Mouse (Mus musculus): ENCODE data around the gene 1810010H24Rik. TPM values are rescaled to one million over a fixed set of nuclear protein-coding genes. Genes with fewer than 3 reads are reported as not detected.
"Not testable (repeated sequence)": the region's sequence is repeated elsewhere in the genome, so short reads cannot be mapped to it uniquely, and the experiment has no call there.

1810010H24Rik gene
- polyA plus RNA-seq, 1 experiment = 0.47 TPM

- Histone ChIP-seq H3K79me2 (ENCODE audit: control insufficient read depth, insufficient read depth) (no peaks in the 10 kb centered on the region), H3K27me3 (ENCODE audit: control insufficient read depth, insufficient read depth, insufficient read length) (no peaks in the 10 kb centered on the region), H3K79me3 (ENCODE audit: low read depth) (peaks cover 2% of the 10 kb centered on the region), H3ac (ENCODE audit: control insufficient read depth, insufficient read length, low read depth) (no peak overlapping the region), H3K4me3 (ENCODE audit: insufficient read depth, poor library complexity, severe bottlenecking) (no peak overlapping the region), H3K36me3 (ENCODE audit: control insufficient read depth, insufficient read depth) (no peaks in the 10 kb centered on the region)
- no peak for TF ChIP-seq CEBPB (IDR thresholded peaks at IDR 0.05; ENCODE audit: low read depth)
- no peak for TF ChIP-seq MYOG (IDR thresholded peaks at IDR 0.05; ENCODE audit: control insufficient read depth, extremely low read depth, insufficient read length)
- TF ChIP-seq MYOD1 (IDR thresholded peaks at IDR 0.05; ENCODE audit: control insufficient read depth, insufficient read length, low read depth) = no peak
- TF ChIP-seq USF1 (IDR thresholded peaks at IDR 0.05; ENCODE audit: low read depth) = no peak
- no peak for TF ChIP-seq FOSL1 (IDR thresholded peaks at IDR 0.05; ENCODE audit: insufficient read depth, low read length, poor library complexity, severe bottlenecking)
- TF ChIP-seq MAX (IDR thresholded peaks at IDR 0.05) = no peak
- TF ChIP-seq CTCF (IDR thresholded peaks at IDR 0.05; ENCODE audit: control insufficient read depth, insufficient read depth, insufficient read length) = no peak
These were observed 8.6 kb upstream of the 1810010H24Rik start for GRCm38 (mm10) chr11:107016893-107017292.

GRCm38 (mm10) chr11:107017339-107017886, 8.1 kb upstream of the 1810010H24Rik start:
- Histone ChIP-seq H3K27me3 (ENCODE audit: control insufficient read depth, insufficient read depth, insufficient read length) (no peaks in the 10 kb centered on the region), H3K79me2 (ENCODE audit: control insufficient read depth, insufficient read depth) (no peaks in the 10 kb centered on the region), H3K79me3 (ENCODE audit: low read depth) (peaks cover 2% of the 10 kb centered on the region), H3K4me3 (ENCODE audit: insufficient read depth, poor library complexity, severe bottlenecking) (no peak overlapping the region), H3K36me3 (ENCODE audit: control insufficient read depth, insufficient read depth) (no peaks in the 10 kb centered on the region), H3ac (ENCODE audit: control insufficient read depth, insufficient read length, low read depth) (no peak overlapping the region)
- no peak for TF ChIP-seq FOSL1 (IDR thresholded peaks at IDR 0.05; ENCODE audit: insufficient read depth, low read length, poor library complexity, severe bottlenecking)
- TF ChIP-seq CEBPB (IDR thresholded peaks at IDR 0.05; ENCODE audit: low read depth) = no peak
- TF ChIP-seq USF1 (IDR thresholded peaks at IDR 0.05; ENCODE audit: low read depth) = no peak
- no peak for TF ChIP-seq MYOG (IDR thresholded peaks at IDR 0.05; ENCODE audit: control insufficient read depth, extremely low read depth, insufficient read length)
- no peak for TF ChIP-seq MYOD1 (IDR thresholded peaks at IDR 0.05; ENCODE audit: control insufficient read depth, insufficient read length, low read depth)
- TF ChIP-seq MAX (IDR thresholded peaks at IDR 0.05) = no peak

GRCm38 (mm10) chr11:107018606-107019005, 6.9 kb upstream of the 1810010H24Rik start:
- no peak overlapping the region for H3K4me3 ChIP-seq (ENCODE audit: insufficient read depth, poor library complexity, severe bottlenecking)
- no peaks in the 10 kb centered on the region for H3K79me2 ChIP-seq (ENCODE audit: control insufficient read depth, insufficient read depth)
- H3K79me3 ChIP-seq (ENCODE audit: low read depth) = peaks cover 1% of the 10 kb centered on the region
- H3K36me3 ChIP-seq (ENCODE audit: control insufficient read depth, insufficient read depth) = no peaks in the 10 kb centered on the region
- no peaks in the 10 kb centered on the region for H3K27me3 ChIP-seq (ENCODE audit: control insufficient read depth, insufficient read depth, insufficient read length)
- TF ChIP-seq CEBPB (IDR thresholded peaks at IDR 0.05; ENCODE audit: low read depth) (no peak), CTCF (IDR thresholded peaks at IDR 0.05; ENCODE audit: control insufficient read depth, insufficient read depth, insufficient read length) (peak; percentile 63), MYOG (IDR thresholded peaks at IDR 0.05; ENCODE audit: control insufficient read depth, extremely low read depth, insufficient read length) (no peak), MAX (IDR thresholded peaks at IDR 0.05) (no peak), USF1 (IDR thresholded peaks at IDR 0.05; ENCODE audit: low read depth) (no peak)
- H3ac ChIP-seq (ENCODE audit: control insufficient read depth, insufficient read length, low read depth) = no peak overlapping the region

GRCm38 (mm10) chr11:107019318-107019717, 6.2 kb upstream of the 1810010H24Rik start:
- no peaks in the 10 kb centered on the region for H3K79me2 ChIP-seq (ENCODE audit: control insufficient read depth, insufficient read depth)
- H3ac ChIP-seq (ENCODE audit: control insufficient read depth, insufficient read length, low read depth) = no peak overlapping the region
- no peak overlapping the region for H3K4me3 ChIP-seq (ENCODE audit: insufficient read depth, poor library complexity, severe bottlenecking)
- no peaks in the 10 kb centered on the region for H3K79me3 ChIP-seq (ENCODE audit: low read depth)
- no peaks in the 10 kb centered on the region for H3K27me3 ChIP-seq (ENCODE audit: control insufficient read depth, insufficient read depth, insufficient read length)
- H3K36me3 ChIP-seq (ENCODE audit: control insufficient read depth, insufficient read depth) = no peaks in the 10 kb centered on the region
- TF ChIP-seq MYOD1 (IDR thresholded peaks at IDR 0.05; ENCODE audit: control insufficient read depth, insufficient read length, low read depth) (no peak), FOSL1 (IDR thresholded peaks at IDR 0.05; ENCODE audit: insufficient read depth, low read length, poor library complexity, severe bottlenecking) (no peak), USF1 (IDR thresholded peaks at IDR 0.05; ENCODE audit: low read depth) (no peak), MAX (IDR thresholded peaks at IDR 0.05) (no peak), CEBPB (IDR thresholded peaks at IDR 0.05; ENCODE audit: low read depth) (no peak), CTCF (IDR thresholded peaks at IDR 0.05; ENCODE audit: control insufficient read depth, insufficient read depth, insufficient read length) (no peak), MYOG (IDR thresholded peaks at IDR 0.05; ENCODE audit: control insufficient read depth, extremely low read depth, insufficient read length) (no peak)

- H3K79me2 ChIP-seq (ENCODE audit: control insufficient read depth, insufficient read depth); H3K27me3 ChIP-seq (ENCODE audit: control insufficient read depth, insufficient read depth, insufficient read length); H3K4me3 ChIP-seq (ENCODE audit: insufficient read depth, poor library complexity, severe bottlenecking); H3K79me3 ChIP-seq (ENCODE audit: low read depth); H3K36me3 ChIP-seq (ENCODE audit: control insufficient read depth, insufficient read depth); H3ac ChIP-seq (ENCODE audit: control insufficient read depth, insufficient read length, low read depth): not testable (repeated sequence)
These were observed 5.8 kb upstream of the 1810010H24Rik start for GRCm38 (mm10) chr11:107019722-107020121.

GRCm38 (mm10) chr11:107022050-107022683, 3.3 kb upstream of the 1810010H24Rik start:
- H3K79me2 ChIP-seq (ENCODE audit: control insufficient read depth, insufficient read depth) = no peaks in the 10 kb centered on the region

More at GRCm38 (mm10) chr11:107022050-107022683, 3.3 kb upstream of the 1810010H24Rik start:
- Histone ChIP-seq H3K79me3 (ENCODE audit: low read depth) (no peaks in the 10 kb centered on the region), H3K27me3 (ENCODE audit: control insufficient read depth, insufficient read depth, insufficient read length) (peaks cover 3% of the 10 kb centered on the region), H3K36me3 (ENCODE audit: control insufficient read depth, insufficient read depth) (no peaks in the 10 kb centered on the region), H3ac (ENCODE audit: control insufficient read depth, insufficient read length, low read depth) (no peak overlapping the region), H3K4me3 (ENCODE audit: insufficient read depth, poor library complexity, severe bottlenecking) (no peak overlapping the region)
- TF ChIP-seq CEBPB (IDR thresholded peaks at IDR 0.05; ENCODE audit: low read depth) (peak; percentile 41), MYOD1 (IDR thresholded peaks at IDR 0.05; ENCODE audit: control insufficient read depth, insufficient read length, low read depth) (no peak)
